Mouse (Mus musculus): Measurements from ENCODE around the gene Pbx2. TPM values are rescaled to one million over a fixed set of nuclear protein-coding genes. Genes with fewer than 3 reads are reported as not detected.

Gene Pbx2
- polyA plus RNA-seq, 1 experiment from 2014 or later: 8.5 TPM

DNA sequence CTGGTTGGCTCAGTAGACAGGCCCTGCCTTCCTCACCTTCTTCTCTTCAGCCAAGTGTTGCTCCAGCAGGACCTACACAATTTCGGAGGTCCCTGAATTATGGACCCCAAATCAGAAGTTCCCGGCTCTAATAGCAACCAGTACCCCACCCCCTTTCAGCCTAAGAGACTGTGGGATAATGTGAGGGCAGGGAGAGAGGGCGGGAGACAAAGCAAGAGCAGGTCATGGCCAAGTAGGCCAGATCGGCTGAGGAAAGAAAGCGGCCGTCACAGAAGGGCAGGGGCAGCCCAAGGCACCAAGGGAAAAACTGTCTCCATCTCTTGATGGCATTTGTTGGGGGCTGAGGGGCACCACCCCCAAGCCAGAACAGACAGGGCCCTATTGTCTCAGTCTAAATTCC, 24.8 kb downstream of the Pbx2 start, which contains the start of gene Egfl8:
Egfl8 (minus strand) TSS at position 101 of the 400 bp plus-strand sequence.
- 0 out of 2 replicates have a peak within 1 kb of the TSS, but pooled peaks have one; percentile 24 for H3K27ac ChIP-seq (ENCODE audit: low read length)
- H3K27me3 ChIP-seq (ENCODE audit: control insufficient read depth, insufficient read depth, low read depth, low read length): no peaks in the 10 kb centered on the region
- no peak within 1 kb of the TSS for H3K4me3 ChIP-seq (ENCODE audit: low read length)
- ATAC-seq (ENCODE audit: low read depth): no peak
- 69% methylated on average over 6 of the region's 6 CpGs for WGBS
- H3K4me1 ChIP-seq (replicated peaks; ENCODE audit: control insufficient read depth, insufficient read depth, low read length): no peaks in the 10 kb centered on the region
- H3K9ac ChIP-seq (ENCODE audit: low read length): no peak within 1 kb of the TSS
- H3K9me3 ChIP-seq (ENCODE audit: control insufficient read depth, low read length): no peaks in the 10 kb centered on the region
- H3K4me2 ChIP-seq (ENCODE audit: low read depth, low read length): no peak within 1 kb of the TSS
- peaks cover 19% of the 10 kb centered on the region for H3K36me3 ChIP-seq (ENCODE audit: control insufficient read depth, insufficient read depth, low read length)

DNA sequence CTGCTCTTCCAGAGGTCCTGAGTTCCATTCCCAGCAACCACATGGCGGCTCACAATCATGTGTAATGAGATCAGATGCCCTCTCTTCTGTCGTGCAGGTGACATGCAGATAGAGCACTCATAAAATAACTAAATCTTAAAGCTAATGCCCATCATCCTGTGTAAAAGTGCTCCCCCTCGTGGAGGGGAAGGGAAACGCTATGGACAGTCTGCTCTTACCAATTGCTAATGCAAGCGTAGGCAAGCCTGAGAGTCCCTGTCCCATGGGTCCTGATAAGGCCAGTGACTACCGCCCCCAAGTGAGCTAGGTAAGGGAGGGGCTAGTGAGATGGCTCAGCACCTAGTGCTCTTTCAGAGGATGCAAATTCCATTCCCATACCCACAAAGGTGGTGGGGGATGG, 27.9 kb downstream of the Pbx2 start:
- Histone ChIP-seq H3K9ac (ENCODE audit: low read length) (no peak overlapping the region), H3K27me3 (ENCODE audit: control insufficient read depth, insufficient read depth, low read depth, low read length) (no peaks in the 10 kb centered on the region), H3K36me3 (ENCODE audit: control insufficient read depth, insufficient read depth, low read length) (peaks cover 8% of the 10 kb centered on the region; the same call in 1 of the 2 replicates), H3K4me2 (ENCODE audit: low read depth, low read length) (no peak overlapping the region), H3K4me3 (ENCODE audit: low read length) (no peak overlapping the region), H3K9me3 (ENCODE audit: control insufficient read depth, low read length) (no peaks in the 10 kb centered on the region), H3K4me1 (replicated peaks; ENCODE audit: control insufficient read depth, insufficient read depth, low read length) (no peaks in the 10 kb centered on the region), H3K27ac (ENCODE audit: low read length) (no peak overlapping the region)
- ATAC-seq (ENCODE audit: low read depth): no peak
- 20% methylated on average over 6 of the region's 6 CpGs for WGBS

DNA sequence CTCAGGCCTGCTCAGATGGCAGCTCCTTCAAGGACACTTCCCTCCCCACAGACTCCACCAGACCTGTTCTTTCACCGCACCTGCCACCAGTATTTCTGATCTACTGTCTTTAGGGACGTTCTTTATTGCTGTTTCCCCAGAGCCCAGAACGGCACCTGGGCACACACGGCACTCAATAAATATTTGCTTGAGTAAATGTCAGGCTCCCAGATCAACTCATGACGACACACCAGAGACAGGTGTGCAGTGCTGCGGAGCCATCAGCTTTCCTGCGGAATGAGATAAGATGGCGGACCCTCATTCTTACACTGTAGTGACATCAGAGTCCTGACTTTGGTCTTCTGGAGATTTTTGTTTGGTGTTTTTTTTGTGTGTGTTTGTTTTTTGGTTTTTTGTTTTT, 29.9 kb downstream of the Pbx2 start:
- H3K4me1 ChIP-seq (replicated peaks; ENCODE audit: control insufficient read depth, insufficient read depth, low read length): peaks cover under 1% of the 10 kb centered on the region; the same call in 1 of the 2 replicates
- no peak for ATAC-seq (ENCODE audit: low read depth)
- no peak overlapping the region for H3K9ac ChIP-seq (ENCODE audit: low read length)
- no peak overlapping the region for H3K27ac ChIP-seq (ENCODE audit: low read length)
- peaks cover 3% of the 10 kb centered on the region; the same call in 1 of the 2 replicates for H3K27me3 ChIP-seq (ENCODE audit: control insufficient read depth, insufficient read depth, low read depth, low read length)
- H3K4me3 ChIP-seq (ENCODE audit: low read length): no peak overlapping the region
- no peak overlapping the region for H3K4me2 ChIP-seq (ENCODE audit: low read depth, low read length)
- peaks cover 9% of the 10 kb centered on the region; the same call in 1 of the 2 replicates for H3K36me3 ChIP-seq (ENCODE audit: control insufficient read depth, insufficient read depth, low read length)
- WGBS: 57% methylated on average over 8 of the region's 8 CpGs
- H3K9me3 ChIP-seq (ENCODE audit: control insufficient read depth, low read length): no peaks in the 10 kb centered on the region

DNA sequence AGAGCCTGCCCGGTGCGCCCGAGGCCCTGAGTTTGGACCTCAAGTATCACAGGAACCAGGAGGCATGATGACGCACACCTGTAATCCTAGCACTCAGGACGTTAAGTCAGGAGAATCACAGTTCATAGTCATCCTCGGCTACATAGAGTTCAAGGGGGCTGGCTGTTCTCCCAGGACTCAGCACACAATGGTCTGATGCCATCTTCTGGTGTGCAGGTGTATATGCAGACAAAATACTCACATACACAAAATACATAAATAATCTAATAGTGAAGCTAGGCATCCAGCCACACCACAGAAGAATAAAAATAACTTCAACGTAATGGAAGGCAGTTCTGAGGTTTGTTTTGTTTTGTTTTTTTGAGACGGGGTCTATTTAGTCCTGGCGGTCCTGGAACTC, 32.1 kb downstream of the Pbx2 start:
- 78% methylated on average over 9 of the region's 9 CpGs for WGBS
- ATAC-seq (ENCODE audit: low read depth): no peak
- Histone ChIP-seq H3K27me3 (ENCODE audit: control insufficient read depth, insufficient read depth, low read depth, low read length) (peaks cover 3% of the 10 kb centered on the region; the same call in 1 of the 2 replicates), H3K27ac (ENCODE audit: low read length) (no peak overlapping the region), H3K9me3 (ENCODE audit: control insufficient read depth, low read length) (no peaks in the 10 kb centered on the region), H3K4me1 (replicated peaks; ENCODE audit: control insufficient read depth, insufficient read depth, low read length) (peaks cover 12% of the 10 kb centered on the region), H3K4me3 (ENCODE audit: low read length) (no peak overlapping the region), H3K36me3 (ENCODE audit: control insufficient read depth, insufficient read depth, low read length) (peaks cover 7% of the 10 kb centered on the region; the same call in 1 of the 2 replicates), H3K9ac (ENCODE audit: low read length) (no peak overlapping the region), H3K4me2 (ENCODE audit: low read depth, low read length) (no peak overlapping the region)

DNA sequence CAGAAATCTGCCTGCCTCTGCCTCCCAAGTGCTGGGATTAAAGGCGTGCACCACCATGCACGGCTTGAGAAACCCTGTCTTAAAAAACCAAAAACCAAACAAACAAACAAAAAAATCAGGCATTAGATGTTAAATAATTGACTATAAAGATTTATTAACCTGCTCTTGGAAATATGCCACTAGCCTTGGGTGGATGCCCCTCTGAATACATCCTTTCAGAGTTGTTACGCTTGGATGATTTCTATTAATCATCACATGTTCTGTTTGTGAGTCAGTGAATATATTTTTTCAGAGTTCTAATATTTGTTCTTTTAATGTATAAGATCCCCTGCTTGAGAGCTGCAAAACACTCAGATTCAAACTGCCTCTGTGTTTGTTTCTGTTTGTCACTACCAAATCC, 33.9 kb downstream of the Pbx2 start:
- no peak overlapping the region for H3K9ac ChIP-seq (ENCODE audit: low read length)
- peaks cover 19% of the 10 kb centered on the region for H3K4me1 ChIP-seq (replicated peaks; ENCODE audit: control insufficient read depth, insufficient read depth, low read length)
- H3K27ac ChIP-seq (ENCODE audit: low read length): no peak overlapping the region
- H3K9me3 ChIP-seq (ENCODE audit: control insufficient read depth, low read length): no peaks in the 10 kb centered on the region
- H3K4me3 ChIP-seq (ENCODE audit: low read length): no peak overlapping the region
- peaks cover 7% of the 10 kb centered on the region; the same call in 1 of the 2 replicates for H3K36me3 ChIP-seq (ENCODE audit: control insufficient read depth, insufficient read depth, low read length)
- ATAC-seq (ENCODE audit: low read depth): no peak
- 89% methylated on average over 3 of the region's 3 CpGs for WGBS
- peaks cover 11% of the 10 kb centered on the region for H3K27me3 ChIP-seq (ENCODE audit: control insufficient read depth, insufficient read depth, low read depth, low read length)
- H3K4me2 ChIP-seq (ENCODE audit: low read depth, low read length): no peak overlapping the region

DNA sequence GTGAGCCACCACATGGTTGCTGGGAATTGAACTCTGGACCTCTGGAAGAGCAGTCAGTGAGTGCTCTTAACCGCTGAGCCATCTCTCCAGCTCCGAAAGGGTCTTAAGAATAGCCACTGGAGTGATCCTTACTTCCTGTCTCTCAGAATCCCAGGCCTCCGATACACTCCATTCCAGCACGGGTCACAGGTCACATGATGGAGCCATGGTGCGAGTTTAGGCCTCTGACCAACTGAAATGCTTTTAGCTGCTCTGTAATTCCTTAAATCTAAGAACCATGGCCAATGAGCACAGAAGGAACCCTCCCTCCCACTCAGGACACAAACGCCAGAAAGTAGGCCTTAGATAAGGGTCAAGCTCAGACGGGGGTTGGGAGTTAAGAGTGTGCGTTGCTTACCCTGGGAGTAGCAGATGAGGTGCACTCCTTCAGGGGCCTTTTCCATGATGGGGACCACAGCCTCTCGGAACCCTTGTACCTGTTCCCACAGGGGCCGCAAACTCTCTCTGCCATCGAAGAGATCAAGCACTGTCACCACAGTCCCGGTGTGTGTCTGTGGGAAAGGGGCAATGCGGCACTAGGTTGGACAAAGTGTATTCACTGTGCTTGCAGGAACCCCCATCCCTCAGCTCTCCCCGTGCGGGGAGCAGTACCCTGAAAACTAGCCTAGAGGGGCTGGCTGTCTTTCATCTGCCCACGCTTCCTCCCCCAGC, 35.2 kb downstream of the Pbx2 start:
- Histone ChIP-seq H3K27ac (ENCODE audit: low read length) (peak overlapping the region; percentile 84; the same call in 1 of the 2 replicates), H3K4me2 (ENCODE audit: low read depth, low read length) (peak overlapping the region; percentile 88), H3K36me3 (ENCODE audit: control insufficient read depth, insufficient read depth, low read length) (peaks cover 7% of the 10 kb centered on the region; the same call in 1 of the 2 replicates), H3K4me3 (ENCODE audit: low read length) (peak overlapping the region; percentile 79), H3K4me1 (replicated peaks; ENCODE audit: control insufficient read depth, insufficient read depth, low read length) (peaks cover 24% of the 10 kb centered on the region), H3K9ac (ENCODE audit: low read length) (peak overlapping the region; percentile 73), H3K27me3 (ENCODE audit: control insufficient read depth, insufficient read depth, low read depth, low read length) (peaks cover 24% of the 10 kb centered on the region), H3K9me3 (ENCODE audit: control insufficient read depth, low read length) (no peaks in the 10 kb centered on the region)
- no peak for ATAC-seq (ENCODE audit: low read depth)
- WGBS: 51% methylated on average over 16 of the region's 16 CpGs

DNA sequence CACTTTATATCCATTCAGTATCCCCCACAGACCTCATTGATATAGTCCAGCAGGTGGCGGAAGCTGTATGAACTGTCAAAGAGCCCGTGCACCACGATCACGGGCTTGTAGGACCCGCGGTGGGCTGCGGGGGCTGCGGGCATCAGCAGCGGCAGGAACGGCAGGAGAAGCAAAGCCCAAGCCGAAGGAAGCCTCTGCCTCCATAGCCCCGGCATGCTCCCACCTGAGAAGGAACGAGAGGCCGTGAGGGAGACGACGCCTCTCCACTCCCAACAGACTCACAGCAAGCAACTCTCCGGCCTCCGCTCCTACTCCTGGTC, 35.7 kb downstream of the Pbx2 start:
- H3K36me3 ChIP-seq (ENCODE audit: control insufficient read depth, insufficient read depth, low read length): peaks cover 7% of the 10 kb centered on the region; the same call in 1 of the 2 replicates
- peaks cover 26% of the 10 kb centered on the region for H3K4me1 ChIP-seq (replicated peaks; ENCODE audit: control insufficient read depth, insufficient read depth, low read length)
- ATAC-seq (ENCODE audit: low read depth): peak; percentile 23; the same call in 1 of the 2 replicates
- peak overlapping the region; percentile 88 for H3K4me2 ChIP-seq (ENCODE audit: low read depth, low read length)
- H3K4me3 ChIP-seq (ENCODE audit: low read length): peak overlapping the region; percentile 79
- H3K27me3 ChIP-seq (ENCODE audit: control insufficient read depth, insufficient read depth, low read depth, low read length): peaks cover 29% of the 10 kb centered on the region
- H3K9me3 ChIP-seq (ENCODE audit: control insufficient read depth, low read length): no peaks in the 10 kb centered on the region
- WGBS: 0% methylated on average over 18 of the region's 18 CpGs
- H3K27ac ChIP-seq (ENCODE audit: low read length): peak overlapping the region; percentile 84
- H3K9ac ChIP-seq (ENCODE audit: low read length): peak overlapping the region; percentile 73

DNA sequence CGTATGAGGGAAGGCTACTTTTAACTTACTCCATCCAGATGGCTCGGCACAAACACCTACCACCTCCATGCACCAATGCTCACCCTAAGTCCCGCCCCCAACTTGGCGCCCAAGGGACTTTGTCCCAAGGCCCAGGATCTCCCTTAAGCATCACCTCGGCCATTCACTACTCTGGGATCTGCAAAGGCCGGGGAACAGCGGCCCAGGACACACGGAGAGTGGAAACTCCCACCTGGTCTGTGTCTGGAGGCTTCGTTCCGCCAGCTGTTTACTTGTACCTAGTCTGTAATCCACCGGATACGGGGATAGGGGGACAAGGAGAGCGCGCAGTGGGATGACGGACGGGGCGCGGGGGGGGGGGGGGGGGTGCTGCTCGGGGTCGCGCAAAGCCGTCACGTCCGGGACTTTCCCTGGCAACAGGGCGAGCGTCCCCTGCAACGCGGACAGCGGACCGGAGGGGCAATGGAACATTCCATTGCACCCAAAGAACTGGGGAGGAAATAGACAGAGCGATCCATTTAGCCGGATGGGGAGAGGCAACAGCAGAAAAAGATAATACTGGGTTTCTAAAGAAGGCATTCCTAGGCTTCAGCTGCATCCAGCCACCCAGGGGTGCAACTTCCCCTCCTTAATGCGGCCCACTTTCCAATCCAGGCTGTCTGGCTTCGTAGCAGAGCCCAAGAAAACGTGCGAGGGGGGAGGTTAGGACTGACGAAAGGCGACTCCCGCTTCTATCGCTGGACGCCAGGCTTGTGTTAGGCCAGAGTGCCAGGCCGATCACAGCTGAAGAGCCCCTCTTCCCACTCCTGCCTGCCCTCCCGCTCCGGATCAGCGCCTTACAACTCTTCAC, 36.3 kb downstream of the Pbx2 start:
- Histone ChIP-seq H3K27ac (ENCODE audit: low read length) (peak overlapping the region; percentile 94), H3K4me1 (replicated peaks; ENCODE audit: control insufficient read depth, insufficient read depth, low read length) (peaks cover 32% of the 10 kb centered on the region), H3K36me3 (ENCODE audit: control insufficient read depth, insufficient read depth, low read length) (0 out of 2 replicates have a peak, but pooled peaks cover 7% of the 10 kb centered on the region), H3K4me2 (ENCODE audit: low read depth, low read length) (peak overlapping the region; percentile 88), H3K9me3 (ENCODE audit: control insufficient read depth, low read length) (no peaks in the 10 kb centered on the region), H3K9ac (ENCODE audit: low read length) (peak overlapping the region; percentile 73), H3K4me3 (ENCODE audit: low read length) (peak overlapping the region; percentile 79), H3K27me3 (ENCODE audit: control insufficient read depth, insufficient read depth, low read depth, low read length) (peaks cover 35% of the 10 kb centered on the region)
- ATAC-seq (ENCODE audit: low read depth): peak; percentile 86
- under 1% methylated on average over 38 of the region's 45 CpGs for WGBS

Data from lung, embryonic 16.5 days (tissue).